Comparison of ENCODE assay signal across 19 mouse cellular contexts in the genomic region with DNA sequence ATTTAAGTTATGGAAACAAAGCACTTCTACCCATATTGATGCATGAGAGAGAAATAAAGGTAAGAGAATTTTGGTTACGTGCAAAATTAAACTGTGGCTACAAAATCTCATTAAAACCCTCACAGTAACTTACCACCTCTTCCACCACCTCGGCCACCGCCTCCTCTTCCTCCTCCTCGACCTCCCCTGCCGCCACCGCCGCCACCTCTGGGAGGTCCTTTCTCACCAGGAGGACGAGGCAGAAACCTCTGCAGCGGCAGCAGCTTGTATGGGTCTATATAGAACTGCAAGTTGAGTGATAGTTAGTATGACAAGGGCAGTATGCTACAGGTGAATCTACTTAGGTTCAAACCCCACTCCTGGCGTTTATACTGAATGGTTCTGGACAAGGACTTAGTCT. TPM values are rescaled to one million over a fixed set of nuclear protein-coding genes. Genes with fewer than 3 reads are reported as not detected.
DNase-seq lines count a peak whose midpoint lies in the region.
"Had no signal": no experiment of that assay in that cellular context is flagged by ENCODE, and none has a peak within 500 bp of the region (broad histone marks: within the 10 kb centered on the region; RNA-seq: fewer than 3 reads in every experiment).

No protein-coding gene starts in this region.

- DNase-seq in heart, adult 11 months, result peak; percentile 74
- no peak for DNase-seq in heart, postnatal 4 days
- DNase-seq: adrenal gland, adult 2 months; adrenal gland, adult 8-10 months; adrenal gland, postnatal 10 days; adrenal gland, postnatal 14 days; adrenal gland, postnatal 25 days; adrenal gland, postnatal 36 days; B cell, adult 2 months; cerebellum, adult 11 months; cerebellum, adult 11-12 months; cerebellum, adult 18-20 months; cerebellum, adult 2 months had no signal

RNA-seq across cellular contexts. Expression of gene Rrh, which starts 4.3 kb away (rescaled TPM):
- total RNA-seq in heart, postnatal 4 days (2021), result under 1 TPM; 0.20 to 0.21 TPM
- total RNA-seq: adrenal gland, adult 18-20 months; adrenal gland, postnatal 36 days had no signal

RNA-seq across cellular contexts. Expression of gene Gar1, which starts 4.5 kb away (rescaled TPM):
- total RNA-seq in heart, postnatal 4 days (2021), result 10 to 100 TPM; 30.3 to 33.3 TPM

RNA-seq across cellular contexts. Expression of gene Cfi, which starts 9.0 kb away (rescaled TPM):
- 1 to 10 TPM; 1.5 to 1.7 TPM for total RNA-seq in heart, postnatal 4 days (2021)
- total RNA-seq: adrenal gland, adult 8-10 months; adrenal gland, postnatal 25 days; ES-E14; G1E; MEL had no signal

RNA-seq across cellular contexts. Expression of gene Lrit3, which starts 22.9 kb away (rescaled TPM):
- total RNA-seq in heart, postnatal 4 days (2021), result not detected
- total RNA-seq: adrenal gland, adult 18-20 months; adrenal gland, adult 2 months; adrenal gland, adult 8-10 months; adrenal gland, postnatal 10 days; adrenal gland, postnatal 14 days; adrenal gland, postnatal 25 days; adrenal gland, postnatal 36 days; adrenal gland, postnatal 4 days; CH12.LX; ES-E14; MEL had no signal

RNA-seq across cellular contexts. Expression of gene Pla2g12a, which starts 51.7 kb away (rescaled TPM):
- total RNA-seq in heart, postnatal 4 days (2021), result 10 to 100 TPM; 22.6 to 26.5 TPM
